Mouse (Mus musculus): ENCODE data around the gene Bace1. TPM values are rescaled to one million over a fixed set of nuclear protein-coding genes. Genes with fewer than 3 reads are reported as not detected.

Gene Bace1
- polyA plus RNA-seq (2015; fragmentation: Nextera tagmentation; extraction: Ambion mirVana), result 10.1 and 10.7 TPM in 2 replicates

GRCm38 (mm10) chr9:45838434-45839138 lies at the start of gene Bace1:
Gene Bace1 (plus strand): TSS chr9:45838580.
- under 1% methylated on average over 40 of the region's 40 CpGs for WGBS
- H3K36me3 ChIP-seq (ENCODE audit: control insufficient read depth, insufficient read depth), result no peaks in the 10 kb centered on the region
- peak; percentile 42 for ATAC-seq
- H3K4me3 ChIP-seq (ENCODE audit: low read depth, low read length), result peak within 1 kb of the TSS; percentile 89
- no peaks in the 10 kb centered on the region for H3K9me3 ChIP-seq (ENCODE audit: control insufficient read depth)
- no peak within 1 kb of the TSS for H3K27ac ChIP-seq (ENCODE audit: low read depth, low read length)
- H3K9ac ChIP-seq (ENCODE audit: low read depth, low read length), result peak within 1 kb of the TSS; percentile 79
- TF ChIP-seq CTCF (IDR thresholded peaks at IDR 0.05; ENCODE audit: low read depth), result peak; percentile 63
- H3K4me1 ChIP-seq (replicated peaks; ENCODE audit: control insufficient read depth, insufficient read depth, low read length), result peaks cover 4% of the 10 kb centered on the region; the same call in 1 of the 2 replicates
- H3K27me3 ChIP-seq (replicated peaks; ENCODE audit: control insufficient read depth, insufficient read depth, low read length), result no peaks in the 10 kb centered on the region
- H3K4me2 ChIP-seq (replicated peaks; ENCODE audit: low read depth), result peak within 1 kb of the TSS; percentile 94

- WGBS, result 86% methylated on average over 8 of the region's 8 CpGs
- H3K27ac ChIP-seq (ENCODE audit: low read depth, low read length), result no peak overlapping the region
- TF ChIP-seq CTCF (IDR thresholded peaks at IDR 0.05; ENCODE audit: low read depth), result no peak
- no peak overlapping the region for H3K4me3 ChIP-seq (ENCODE audit: low read depth, low read length)
- H3K9me3 ChIP-seq (ENCODE audit: control insufficient read depth), result no peaks in the 10 kb centered on the region
- no peak overlapping the region for H3K4me2 ChIP-seq (replicated peaks; ENCODE audit: low read depth)
- no peaks in the 10 kb centered on the region for H3K27me3 ChIP-seq (replicated peaks; ENCODE audit: control insufficient read depth, insufficient read depth, low read length)
- peaks cover 29% of the 10 kb centered on the region for H3K36me3 ChIP-seq (ENCODE audit: control insufficient read depth, insufficient read depth)
- no peak overlapping the region for H3K9ac ChIP-seq (ENCODE audit: low read depth, low read length)
- ATAC-seq, result no peak
- H3K4me1 ChIP-seq (replicated peaks; ENCODE audit: control insufficient read depth, insufficient read depth, low read length), result no peaks in the 10 kb centered on the region
Measured at GRCm38 (mm10) chr9:45791456-45792142, 46.8 kb upstream of the Bace1 start.

- Histone ChIP-seq H3K27ac (ENCODE audit: low read depth, low read length) (no peak overlapping the region), H3K4me1 (replicated peaks; ENCODE audit: control insufficient read depth, insufficient read depth, low read length) (no peaks in the 10 kb centered on the region), H3K4me3 (ENCODE audit: low read depth, low read length) (no peak overlapping the region), H3K9me3 (ENCODE audit: control insufficient read depth) (no peaks in the 10 kb centered on the region), H3K9ac (ENCODE audit: low read depth, low read length) (no peak overlapping the region), H3K27me3 (replicated peaks; ENCODE audit: control insufficient read depth, insufficient read depth, low read length) (no peaks in the 10 kb centered on the region), H3K36me3 (ENCODE audit: control insufficient read depth, insufficient read depth) (peaks cover 29% of the 10 kb centered on the region), H3K4me2 (replicated peaks; ENCODE audit: low read depth) (no peak overlapping the region)
- no peak for TF ChIP-seq CTCF (IDR thresholded peaks at IDR 0.05; ENCODE audit: low read depth)
- WGBS, result 95% methylated on average over 1 of the region's 1 CpGs
- no peak for ATAC-seq
Measured at GRCm38 (mm10) chr9:45792235-45792634, 46.1 kb upstream of the Bace1 start.

GRCm38 (mm10) chr9:45793697-45794096 lies 44.7 kb upstream of the Bace1 start:
- ATAC-seq, result no peak
- Histone ChIP-seq H3K27ac (ENCODE audit: low read depth, low read length) (no peak overlapping the region), H3K27me3 (replicated peaks; ENCODE audit: control insufficient read depth, insufficient read depth, low read length) (no peaks in the 10 kb centered on the region), H3K4me3 (ENCODE audit: low read depth, low read length) (no peak overlapping the region), H3K9me3 (ENCODE audit: control insufficient read depth) (no peaks in the 10 kb centered on the region), H3K4me2 (replicated peaks; ENCODE audit: low read depth) (no peak overlapping the region), H3K4me1 (replicated peaks; ENCODE audit: control insufficient read depth, insufficient read depth, low read length) (no peaks in the 10 kb centered on the region), H3K9ac (ENCODE audit: low read depth, low read length) (no peak overlapping the region), H3K36me3 (ENCODE audit: control insufficient read depth, insufficient read depth) (peaks cover 29% of the 10 kb centered on the region)
- no peak for TF ChIP-seq CTCF (IDR thresholded peaks at IDR 0.05; ENCODE audit: low read depth)
- 87% methylated on average over 6 of the region's 6 CpGs for WGBS

GRCm38 (mm10) chr9:45795722-45796121 lies 42.7 kb upstream of the Bace1 start:
- no peak for TF ChIP-seq CTCF (IDR thresholded peaks at IDR 0.05; ENCODE audit: low read depth)
- WGBS, result 77% methylated on average over 5 of the region's 5 CpGs
- H3K4me2 ChIP-seq (replicated peaks; ENCODE audit: low read depth), result no peak overlapping the region

GRCm38 (mm10) chr9:45797271-45797670 lies 41.1 kb upstream of the Bace1 start:
- Histone ChIP-seq H3K9ac (ENCODE audit: low read depth, low read length) (no peak overlapping the region), H3K4me1 (replicated peaks; ENCODE audit: control insufficient read depth, insufficient read depth, low read length) (no peaks in the 10 kb centered on the region), H3K4me2 (replicated peaks; ENCODE audit: low read depth) (no peak overlapping the region), H3K36me3 (ENCODE audit: control insufficient read depth, insufficient read depth) (peaks cover 33% of the 10 kb centered on the region), H3K9me3 (ENCODE audit: control insufficient read depth) (no peaks in the 10 kb centered on the region), H3K27ac (ENCODE audit: low read depth, low read length) (no peak overlapping the region), H3K27me3 (replicated peaks; ENCODE audit: control insufficient read depth, insufficient read depth, low read length) (no peaks in the 10 kb centered on the region), H3K4me3 (ENCODE audit: low read depth, low read length) (no peak overlapping the region)
- 85% methylated on average over 3 of the region's 3 CpGs for WGBS
- ATAC-seq, result no peak
- peak; percentile 36; the same call in 1 of the 2 replicates for TF ChIP-seq CTCF (IDR thresholded peaks at IDR 0.05; ENCODE audit: low read depth)

More at GRCm38 (mm10) chr9:45795722-45796121, 42.7 kb upstream of the Bace1 start:
- no peaks in the 10 kb centered on the region for H3K27me3 ChIP-seq (replicated peaks; ENCODE audit: control insufficient read depth, insufficient read depth, low read length)
- no peak for ATAC-seq
- no peak overlapping the region for H3K4me3 ChIP-seq (ENCODE audit: low read depth, low read length)
- H3K36me3 ChIP-seq (ENCODE audit: control insufficient read depth, insufficient read depth), result peaks cover 35% of the 10 kb centered on the region
- H3K9me3 ChIP-seq (ENCODE audit: control insufficient read depth), result no peaks in the 10 kb centered on the region
- no peak overlapping the region for H3K27ac ChIP-seq (ENCODE audit: low read depth, low read length)
- H3K9ac ChIP-seq (ENCODE audit: low read depth, low read length), result no peak overlapping the region
- no peaks in the 10 kb centered on the region for H3K4me1 ChIP-seq (replicated peaks; ENCODE audit: control insufficient read depth, insufficient read depth, low read length)

Data from intestine, postnatal 0 days (tissue).